Mouse (Mus musculus) G1E (cell line): ENCODE results near the gene Amdhd2.

Source experiments
- CTCF ChIP-seq: IDR thresholded peaks from 2 replicates; pipeline ENCODE4 v1.5.1; 2012; ENCODE audit warnings: low read depth, low read length, inconsistent platforms, mixed read lengths
- GATA1 ChIP-seq: IDR thresholded peaks from 2 replicates; pipeline ENCODE4 v1.6.1; 2012; ENCODE audit warnings: borderline replicate concordance, low read length, inconsistent platforms, mixed read lengths
- POLR2AphosphoS5 ChIP-seq: IDR thresholded peaks from 2 replicates; pipeline ENCODE4 v1.6.1; 2012; ENCODE audit warnings: low read depth, low read length, inconsistent platforms; ENCODE audit not compliant: insufficient replicate concordance

- TF ChIP-seq CTCF: no peak
- TF ChIP-seq POLR2AphosphoS5: no peak
- no peak for TF ChIP-seq GATA1
Observed at GRCm38 (mm10) chr17:24157121-24157520, 6.4 kb downstream of the Amdhd2 start.
